Mouse (Mus musculus): ENCODE data around the gene Pten. TPM values are rescaled to one million over a fixed set of nuclear protein-coding genes. Genes with fewer than 3 reads are reported as not detected.

The Pten gene
- polyA plus RNA-seq, 1 experiment from 2014 or later, result 11.0 TPM

Other genes starting within 250 kb of the Pten start
- gene Papss2, start 161.7 kb upstream of the Pten start, polyA plus RNA-seq (2014; fragmentation: Nextera tagmentation; extraction: Ambion mirVana), result 1.9 and 2.9 TPM in 2 replicates
- 94.7 and 98.4 TPM in 2 replicates for gene Atad1, start 17.7 kb upstream of the Pten start, polyA plus RNA-seq (2014; fragmentation: Nextera tagmentation; extraction: Ambion mirVana)